Mouse (Mus musculus) ovary, adult 18-20 months (tissue): ENCODE data around the gene Antxr2.

Experiments
- DNase-seq: peaks from one replicate; pipeline ENCODE4 v3.0.0; 2022; ENCODE audit warnings: low spot score, mixed read lengths

The Antxr2 gene

DNA sequence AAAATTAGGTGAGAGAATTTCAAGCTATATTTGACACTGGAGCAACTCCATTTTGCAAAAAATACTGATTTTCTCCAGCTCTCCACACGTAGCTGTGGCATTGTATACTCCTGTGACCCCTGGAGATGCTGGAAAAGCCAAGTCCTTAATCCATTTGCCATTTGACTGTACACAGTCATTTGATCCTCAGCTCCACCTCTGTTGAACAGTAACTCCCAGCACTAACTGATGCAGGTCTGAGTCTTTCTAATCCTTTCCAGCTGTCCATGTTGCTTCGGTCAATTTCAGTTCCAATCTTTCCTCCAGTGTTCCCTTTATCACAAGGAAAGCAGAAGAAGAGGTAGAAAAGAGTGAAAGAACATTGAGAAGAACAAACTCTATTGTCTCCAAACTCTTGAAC, 195.4 kb downstream of the Antxr2 start:
- no peak for DNase-seq

DNA sequence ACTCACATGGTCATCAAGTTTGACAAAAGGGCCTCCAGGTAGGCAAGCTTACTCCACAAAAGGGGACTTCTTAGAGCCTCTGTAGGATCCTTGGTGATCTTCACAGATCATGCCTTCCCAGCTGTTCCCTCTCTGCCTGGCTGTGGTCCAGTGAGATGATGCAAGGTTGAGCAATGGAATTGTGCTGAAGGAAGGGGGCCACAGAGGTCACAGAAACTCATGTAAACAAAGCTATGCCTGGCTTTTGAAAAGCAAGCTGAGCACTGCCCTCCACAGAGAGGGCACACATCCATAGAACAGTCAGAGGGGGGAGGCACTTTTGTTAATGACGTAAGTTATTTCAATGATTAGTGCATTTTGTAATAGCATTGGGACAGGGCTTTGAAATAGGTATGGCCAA, 196.1 kb downstream of the Antxr2 start:
- DNase-seq: peak; percentile 62
